In genomic region chr11:57051666-57052562, GRCm38 (mm10) we compare ENCODE assay signal across 9 mouse cellular contexts. TPM values are rescaled to one million over a fixed set of nuclear protein-coding genes. Genes with fewer than 3 reads are reported as not detected.
DNase-seq lines count a peak whose midpoint lies in the region; ATAC-seq and TF ChIP-seq lines count a peak whose summit lies in the region.
"Had no signal": no experiment of that assay in that cellular context is flagged by ENCODE, and none has a peak within 500 bp of the region (broad histone marks: within the 10 kb centered on the region; RNA-seq: fewer than 3 reads in every experiment).

No protein-coding gene starts in this region.

- intact Hi-C loops in left cerebral cortex, postnatal 4 days (cut with DNase I) = no loop called here
- intact Hi-C loops in left cerebral cortex, postnatal 25 days (cut with DNase I) = no loop called here

- no peak overlapping the region for H3K9ac ChIP-seq in lung, postnatal 0 days (replicated peaks; ENCODE audit: low read depth)
- H3K9ac ChIP-seq: limb, embryonic 15.5 days had no signal

- no peaks in the 10 kb centered on the region for H3K9me3 ChIP-seq in lung, postnatal 0 days (ENCODE audit: low read length)
- H3K9me3 ChIP-seq: limb, embryonic 15.5 days had no signal

- no peak for TF ChIP-seq POLR2A in embryonic fibroblast, embryonic 13.5 days (IDR thresholded peaks at IDR 0.05; ENCODE audit: low read depth, low read length)

- no peaks in the 10 kb centered on the region for H3K27me3 ChIP-seq in lung, postnatal 0 days (replicated peaks; ENCODE audit: insufficient read depth, low read length)
- H3K27me3 ChIP-seq: limb, embryonic 15.5 days had no signal

- 57% methylated on average over 6 of the region's 6 CpGs for WGBS in lung, postnatal 0 days

- H3K4me1 ChIP-seq in embryonic fibroblast, embryonic 13.5 days (ENCODE audit: control insufficient read depth, insufficient read depth, low read length) = peaks cover 2% of the 10 kb centered on the region; the same call in 1 of the 2 replicates
- H3K4me1 ChIP-seq in lung, postnatal 0 days (ENCODE audit: insufficient read depth, low read depth, low read length) = no peaks in the 10 kb centered on the region
- H3K4me1 ChIP-seq: limb, embryonic 15.5 days had no signal

- H3K27ac ChIP-seq in embryonic fibroblast, embryonic 13.5 days (ENCODE audit: insufficient read depth, low read length) = 0 out of 2 replicates have a peak overlapping the region, but pooled peaks have one; percentile 37
- H3K27ac ChIP-seq in lung, postnatal 0 days (ENCODE audit: low read length) = no peak overlapping the region
- H3K27ac ChIP-seq: limb, embryonic 15.5 days had no signal

- TF ChIP-seq EP300 in lung, postnatal 0 days (IDR thresholded peaks at IDR 0.05) = no peak

- H3K4me2 ChIP-seq in lung, postnatal 0 days (replicated peaks; ENCODE audit: low read depth, low read length) = no peak overlapping the region
- H3K4me2 ChIP-seq: limb, embryonic 15.5 days had no signal

- no peak for ATAC-seq in cerebellum, adult (ENCODE audit: insufficient number of reproducible peaks, low FRiP score, low TSS enrichment)
- no peak; the same call in 1 of the 2 replicates for ATAC-seq in lung, postnatal 0 days

- TF ChIP-seq CTCF in embryonic fibroblast, embryonic 13.5 days (IDR thresholded peaks at IDR 0.05; ENCODE audit: borderline replicate concordance, insufficient read depth, low read length) = no peak
- peak; percentile 48 for TF ChIP-seq CTCF in lung, postnatal 0 days (IDR thresholded peaks at IDR 0.05)

- no peak overlapping the region for H3K4me3 ChIP-seq in embryonic fibroblast, embryonic 13.5 days (ENCODE audit: insufficient read depth, low read length)
- no peak overlapping the region for H3K4me3 ChIP-seq in lung, postnatal 0 days (ENCODE audit: low read depth, low read length)
- H3K4me3 ChIP-seq: limb, embryonic 15.5 days had no signal

- peak; percentile 8 for DNase-seq in cerebellum, adult 9-11 months
- peak; percentile 48 for DNase-seq in left cerebral cortex, postnatal 4 days
- no peak for DNase-seq in left cerebral cortex, postnatal 25 days (ENCODE audit: low spot score in 2 of 2)
- peak; percentile 42 for DNase-seq in lung, postnatal 0 days (ENCODE audit: low spot score)
- no peak for DNase-seq in left cerebral cortex, adult 8-10 months (ENCODE audit: low spot score in 2 of 2)
- no peak for DNase-seq in frontal cortex, postnatal 25 days (ENCODE audit: low spot score in 2 of 2)

- no peaks in the 10 kb centered on the region for H3K36me3 ChIP-seq in lung, postnatal 0 days (ENCODE audit: insufficient read depth, low read length)
- H3K36me3 ChIP-seq: limb, embryonic 15.5 days had no signal

RNA-seq across cellular contexts. Expression of gene Gria1, which starts 40.7 kb away (rescaled TPM):
- total RNA-seq in left cerebral cortex, postnatal 4 days (2021) = 100 to 1,000 TPM; 146 to 178 TPM
- total RNA-seq in left cerebral cortex, postnatal 25 days (2021) = 100 to 1,000 TPM; 217 to 229 TPM
- polyA plus RNA-seq in embryonic fibroblast, embryonic 13.5 days (2011; ENCODE audit: insufficient read length, low read depth, missing spikeins) = 2.7 and 6.1 TPM in 2 replicates
- 1.2 TPM in 2 replicates for polyA plus RNA-seq in lung, postnatal 0 days (2015; fragmentation: Nextera tagmentation; extraction: Ambion mirVana)
- 100 to 1,000 TPM; 226 to 288 (median 261) TPM for total RNA-seq in left cerebral cortex, adult 8-10 months (2022)

Comparison
In these comparisons a context has a peak if more than half of its experiments do, and no peak if none do; other contexts are left out.
1. DNase-seq: peak in cerebellum, adult 9-11 months (single experiment), left cerebral cortex, postnatal 4 days (single experiment) and lung, postnatal 0 days (single experiment); none in left cerebral cortex, postnatal 25 days (0 of 2), left cerebral cortex, adult 8-10 months (0 of 2) and frontal cortex, postnatal 25 days (0 of 2).